Mouse (Mus musculus) NIH3T3 (cell line): ENCODE measurements around the gene Ppcdc.

Experiments
- DNase-seq: peaks from one replicate; pipeline ENCODE4 v3.0.0-alpha.2; 2012; ENCODE audit warnings: low read depth

The Ppcdc gene

DNA sequence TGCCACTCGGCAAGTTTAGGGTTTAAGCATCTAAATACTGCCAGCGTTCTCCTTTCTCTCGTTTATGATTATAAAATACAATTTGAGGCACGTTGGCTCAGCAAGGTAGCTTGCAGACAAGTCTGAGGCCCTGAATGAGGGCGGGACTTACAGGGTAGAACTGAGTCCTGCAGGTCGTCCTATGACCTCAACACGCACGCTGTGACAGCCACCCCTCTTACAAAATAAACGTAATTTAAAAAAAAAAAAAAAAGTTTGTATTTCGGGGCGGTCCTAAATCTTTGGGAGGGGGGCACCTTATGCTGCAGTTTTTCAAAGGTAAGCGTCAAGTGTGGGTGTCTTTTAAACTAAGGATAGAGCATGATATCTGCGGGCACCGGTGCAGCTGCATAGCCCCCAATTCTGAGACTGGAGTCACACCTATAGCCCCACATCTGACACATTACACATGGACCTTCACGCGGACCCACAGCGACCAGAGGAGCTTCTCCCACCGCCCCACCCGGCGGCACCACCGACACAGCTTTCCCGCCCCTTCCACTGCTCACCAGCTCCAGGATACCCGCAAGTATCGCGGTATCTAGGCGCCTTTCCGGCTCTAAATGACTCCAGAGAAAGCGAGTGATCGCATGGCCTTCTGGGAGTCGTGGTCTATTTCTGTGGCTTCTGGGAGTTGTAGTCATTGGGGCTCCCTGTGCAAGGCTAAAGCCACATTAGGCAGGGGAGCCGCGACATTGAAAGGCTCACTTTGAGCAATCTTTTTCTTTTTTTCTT is at the start of gene Ppcdc:
TSS of gene Ppcdc (minus strand) at position 603 of the 774 bp plus-strand sequence.
- peak; percentile 94 for DNase-seq

DNA sequence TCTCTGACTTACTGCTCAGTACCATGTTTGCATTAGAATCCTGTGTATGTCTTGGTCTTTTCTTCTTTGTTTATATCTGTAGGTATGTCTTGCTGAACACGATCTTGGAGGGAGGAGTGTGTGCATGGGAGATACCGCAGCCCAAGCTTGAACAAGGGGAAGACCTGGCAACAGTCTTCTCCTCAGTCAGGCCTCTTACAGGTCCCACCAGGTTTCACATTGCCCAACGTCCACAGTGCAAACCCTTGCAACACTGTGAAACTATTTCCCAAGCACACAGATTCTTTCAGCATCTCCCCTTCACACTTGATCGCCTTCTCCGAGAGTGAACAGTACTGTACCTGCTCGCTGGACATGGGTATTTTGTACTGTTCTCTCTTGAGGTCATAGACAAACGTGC is 47.9 kb upstream of the Ppcdc start:
- no peak for DNase-seq

DNA sequence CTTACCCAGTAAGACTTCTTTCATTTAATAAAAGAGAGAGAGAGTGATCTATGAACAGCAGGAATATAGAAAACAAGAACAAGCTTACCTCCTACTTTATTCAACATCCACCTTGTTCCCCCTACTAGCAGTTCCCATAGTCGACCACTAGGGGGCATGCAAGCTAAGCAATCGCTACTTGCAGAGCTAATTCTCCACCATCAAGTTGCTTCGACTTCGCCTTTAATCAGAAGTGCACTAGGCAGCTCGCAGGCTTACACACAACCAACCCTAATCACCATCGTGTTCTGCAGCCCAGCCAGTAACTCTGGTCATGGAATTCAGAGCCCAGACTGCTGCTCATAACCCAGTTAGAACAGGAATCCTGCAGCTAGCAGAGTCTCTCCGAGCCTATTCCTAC is 45.9 kb upstream of the Ppcdc start:
- DNase-seq: peak; percentile 87

DNA sequence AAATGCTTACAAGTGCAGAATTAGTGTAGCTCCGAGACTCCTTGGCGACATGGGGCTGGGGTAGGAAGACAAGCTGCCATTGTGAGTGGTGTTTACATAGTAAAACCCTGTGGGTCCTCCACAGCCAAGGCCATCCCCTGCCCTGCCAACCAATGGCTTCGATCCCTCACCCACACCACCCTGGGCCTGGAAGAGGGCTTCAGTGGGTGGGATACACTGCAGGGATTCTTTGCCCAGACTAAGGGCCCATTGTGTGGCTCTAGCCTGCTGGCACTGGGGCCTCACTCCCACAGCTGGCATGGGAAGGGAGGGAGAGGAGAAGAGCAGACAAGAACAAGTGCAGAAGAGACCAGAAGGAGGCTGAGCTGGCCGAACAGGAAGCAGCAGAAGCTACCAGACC is 29.0 kb upstream of the Ppcdc start:
- DNase-seq: no peak

GRCm38 (mm10) chr9:57467896-57468549 is 28.1 kb upstream of the Ppcdc start, which contains the start of gene Scamp5:
TSS of gene Scamp5 (minus strand) at chr9:57468060.
- peak; percentile 90 for DNase-seq

DNA sequence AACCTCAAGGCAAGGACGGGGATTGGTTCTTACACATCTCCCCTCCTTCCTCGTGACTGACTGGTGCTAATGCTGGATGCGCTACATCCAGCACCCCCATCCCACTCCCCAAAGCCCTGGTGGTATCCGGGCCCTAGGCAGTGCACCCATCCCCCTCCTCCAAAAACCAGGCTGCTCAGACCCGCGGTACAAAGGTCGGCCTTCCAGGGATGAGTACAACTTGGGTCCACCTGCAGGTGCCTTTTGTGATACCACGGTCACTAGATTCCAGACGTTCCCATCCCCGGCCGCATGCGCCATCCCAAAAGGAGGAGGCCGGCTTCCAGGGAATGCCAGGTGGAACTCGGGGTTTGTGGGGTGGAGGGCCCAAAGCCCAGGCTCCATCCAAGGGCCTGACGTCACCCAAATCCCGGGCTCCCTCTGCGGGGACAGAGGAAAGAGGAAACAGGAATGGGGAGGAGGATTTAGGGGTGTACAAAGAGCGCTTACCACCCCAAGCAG is 27.4 kb upstream of the Ppcdc start:
- peak; percentile 48 for DNase-seq

- DNase-seq: no peak
Observed at GRCm38 (mm10) chr9:57466101-57466500, 26.2 kb upstream of the Ppcdc start.

GRCm38 (mm10) chr9:57462866-57463265 is 22.9 kb upstream of the Ppcdc start:
- DNase-seq: no peak

- DNase-seq: peak; percentile 31
Observed at GRCm38 (mm10) chr9:57459707-57460106, 19.8 kb upstream of the Ppcdc start.

GRCm38 (mm10) chr9:57453516-57453915 is 13.6 kb upstream of the Ppcdc start:
- DNase-seq: no peak

DNA sequence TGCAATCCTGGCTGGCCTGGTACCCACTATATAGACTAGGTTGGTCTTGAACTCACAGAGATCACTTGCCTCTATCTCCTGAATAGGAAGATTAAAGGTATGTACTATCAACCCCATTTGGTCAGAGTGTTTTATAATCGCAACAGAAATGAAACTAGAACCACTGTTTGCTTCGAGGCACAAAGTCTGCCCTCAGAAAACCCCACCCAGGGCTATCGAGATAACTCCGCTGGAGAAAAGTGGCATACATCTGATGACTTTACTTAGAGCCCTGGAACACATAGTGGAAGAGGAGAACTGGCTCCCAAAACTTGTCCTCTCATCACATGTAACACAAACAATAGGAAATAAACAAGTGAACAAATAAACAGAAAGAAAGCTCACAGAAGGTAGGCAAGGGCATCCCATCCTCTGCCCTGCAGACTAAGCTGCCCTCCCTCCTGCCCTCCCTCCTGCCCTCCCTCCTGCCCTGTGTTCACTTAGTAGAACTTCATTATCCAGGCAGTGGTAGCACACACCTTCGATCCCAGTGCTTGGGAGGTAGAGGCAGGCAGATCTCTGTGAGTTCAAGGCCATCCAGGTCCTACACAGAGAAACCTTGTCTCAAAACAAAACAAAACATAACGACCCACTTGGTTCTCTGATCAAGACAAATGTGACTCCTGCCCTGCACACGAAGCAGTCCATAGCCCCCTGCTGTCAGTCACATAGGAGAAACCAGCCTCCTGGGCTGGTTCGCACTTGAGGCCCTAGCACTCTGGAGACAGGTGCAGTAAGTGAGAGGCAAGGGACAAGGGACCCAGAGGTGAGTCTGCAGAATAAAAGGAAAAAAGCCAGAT is 12.9 kb upstream of the Ppcdc start:
- no peak for DNase-seq

- DNase-seq: peak; percentile 28
Observed at GRCm38 (mm10) chr9:57449715-57450114, 9.8 kb upstream of the Ppcdc start.

DNA sequence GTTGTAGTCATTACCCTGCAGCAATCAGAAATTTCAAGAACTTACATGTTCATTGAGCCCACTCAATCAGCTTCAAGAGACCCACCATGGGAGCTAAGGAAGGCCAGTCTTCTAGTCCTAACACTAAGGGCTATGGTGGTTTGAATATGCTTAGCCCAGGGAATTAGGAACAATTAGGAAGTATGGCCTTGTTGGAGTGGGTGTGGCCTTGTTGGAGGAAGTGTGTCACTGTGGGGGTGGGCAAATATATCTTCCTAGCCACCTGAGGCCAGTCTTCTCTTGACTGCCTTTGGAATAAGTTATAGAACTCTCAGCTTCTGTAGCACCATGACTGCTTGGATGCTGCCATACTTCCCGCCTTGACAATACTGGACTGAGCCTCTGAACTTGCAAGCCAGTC is 696 bp upstream of the Ppcdc start:
- no peak for DNase-seq

DNA sequence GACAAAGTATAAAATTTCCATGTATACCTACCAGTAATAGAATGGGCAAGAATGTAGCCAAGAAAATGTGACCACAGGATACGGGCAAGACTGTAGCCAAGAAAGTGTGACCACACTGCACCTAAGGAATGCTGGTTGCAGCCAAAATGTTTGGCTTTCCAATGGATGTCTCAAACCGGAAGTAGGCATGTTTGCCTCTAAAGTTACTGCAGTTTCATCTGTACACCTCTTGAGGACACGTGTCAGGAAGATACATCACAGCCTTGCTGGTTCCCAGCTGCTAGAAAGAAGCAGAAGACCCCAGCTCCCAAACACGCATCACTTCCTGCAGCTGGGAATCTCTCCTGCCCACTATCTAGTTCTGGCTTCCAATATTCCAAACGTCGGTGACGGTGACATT is 841 bp downstream of the Ppcdc start:
- peak; percentile 36 for DNase-seq

- DNase-seq: no peak
Observed at GRCm38 (mm10) chr9:57437896-57438614, 1.9 kb downstream of the Ppcdc start.

- no peak for DNase-seq
Observed at GRCm38 (mm10) chr9:57436166-57436565, 3.8 kb downstream of the Ppcdc start.

DNA sequence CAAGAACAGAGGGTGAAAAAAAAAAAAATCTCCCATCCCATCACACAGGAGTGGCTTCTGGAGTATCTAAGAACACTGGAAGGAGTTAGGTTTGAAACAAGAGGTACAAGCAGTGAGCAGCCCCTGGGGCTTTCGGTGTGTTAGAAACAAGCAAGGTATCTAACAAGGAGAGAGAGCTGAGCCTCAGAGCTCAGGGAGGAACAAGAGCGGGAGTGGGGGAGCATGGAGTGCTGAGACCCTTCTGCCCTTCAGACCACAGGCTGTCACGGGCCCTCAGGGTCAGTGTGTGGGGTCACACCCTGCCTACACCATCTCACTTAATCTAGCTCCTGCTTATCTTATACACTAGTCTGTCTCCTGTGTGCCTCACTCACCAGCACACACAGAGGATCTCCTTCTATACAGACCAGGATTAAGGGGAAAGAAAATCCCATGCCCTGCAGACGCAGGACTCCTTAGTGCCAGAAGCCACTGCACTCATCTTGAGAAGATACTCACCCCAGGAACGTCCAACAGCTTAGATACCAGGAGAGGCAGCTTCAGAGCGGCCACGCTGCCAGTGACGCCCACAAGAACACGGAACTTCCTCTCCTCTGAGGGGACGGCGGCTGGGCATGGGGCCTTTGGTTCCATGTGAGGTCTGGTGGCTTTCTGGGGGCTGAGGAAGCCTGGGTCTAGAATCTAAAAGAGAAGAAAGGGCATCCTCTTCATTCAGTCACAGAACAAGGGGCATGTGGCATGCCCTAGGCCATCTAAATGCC is 5.3 kb downstream of the Ppcdc start:
- no peak for DNase-seq

DNA sequence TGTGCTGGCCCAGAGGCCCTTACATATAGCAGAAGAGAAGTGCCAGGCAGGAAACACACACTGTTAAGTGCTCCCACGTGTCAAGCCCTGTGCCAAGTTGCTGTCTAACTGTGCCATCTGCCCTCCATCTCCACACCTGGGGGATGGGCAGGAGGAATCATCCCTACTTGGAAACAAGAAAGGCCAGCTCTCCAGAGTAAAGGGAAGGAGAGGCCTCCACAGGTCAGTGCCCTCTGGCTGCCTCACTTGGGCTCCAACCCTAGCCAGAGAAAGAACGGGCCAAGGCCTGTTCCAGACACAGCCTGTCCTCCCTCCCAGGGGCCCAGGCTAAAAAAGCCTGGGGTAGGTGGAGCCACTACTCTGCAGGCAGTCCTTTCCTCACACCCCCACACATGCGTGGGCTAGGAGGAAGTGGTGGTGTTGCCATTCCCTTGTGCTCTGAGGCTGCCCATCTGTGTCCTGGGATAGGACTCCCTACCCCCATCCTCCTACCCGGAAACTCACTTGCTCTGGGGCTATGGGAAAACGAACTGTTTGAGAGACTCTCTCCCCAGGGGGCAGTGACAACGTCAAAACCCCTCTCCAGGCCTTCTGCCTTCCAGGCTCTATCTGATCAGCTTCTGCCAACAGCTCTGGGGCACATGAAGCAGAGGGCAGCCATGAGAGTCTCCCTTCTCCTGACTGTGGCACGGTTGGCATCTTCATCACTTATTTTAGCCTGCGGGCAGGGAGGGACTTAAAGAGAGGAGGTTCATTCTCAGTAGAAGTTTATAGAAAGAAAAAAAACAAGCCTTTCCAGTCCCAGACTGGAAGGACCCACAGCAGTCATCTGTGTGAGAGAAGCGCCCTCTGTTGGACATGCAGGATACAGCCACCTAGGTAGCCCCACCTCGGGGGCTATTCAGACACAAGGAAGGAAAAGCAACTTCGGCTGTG is 6.6 kb downstream of the Ppcdc start:
- DNase-seq: peak; percentile 91

DNA sequence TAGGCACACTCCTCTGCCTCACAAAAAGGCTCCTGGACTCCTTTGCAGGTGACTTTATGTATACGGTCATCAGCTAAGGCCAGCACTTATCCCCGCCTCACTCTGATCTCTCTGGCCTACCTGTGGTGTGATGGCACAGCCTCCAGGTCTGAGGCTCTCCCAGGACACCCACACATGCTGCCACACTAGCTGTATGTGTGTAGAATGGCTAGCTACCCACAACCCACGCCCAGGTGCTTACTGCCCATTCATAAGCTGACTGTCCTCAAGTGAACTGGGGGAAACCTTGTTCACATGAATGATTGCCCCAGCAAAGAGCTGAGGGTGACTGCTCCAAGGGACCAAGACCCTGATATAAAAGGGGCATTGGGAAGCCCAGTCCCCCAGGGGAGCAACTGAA is 7.4 kb downstream of the Ppcdc start:
- no peak for DNase-seq

DNA sequence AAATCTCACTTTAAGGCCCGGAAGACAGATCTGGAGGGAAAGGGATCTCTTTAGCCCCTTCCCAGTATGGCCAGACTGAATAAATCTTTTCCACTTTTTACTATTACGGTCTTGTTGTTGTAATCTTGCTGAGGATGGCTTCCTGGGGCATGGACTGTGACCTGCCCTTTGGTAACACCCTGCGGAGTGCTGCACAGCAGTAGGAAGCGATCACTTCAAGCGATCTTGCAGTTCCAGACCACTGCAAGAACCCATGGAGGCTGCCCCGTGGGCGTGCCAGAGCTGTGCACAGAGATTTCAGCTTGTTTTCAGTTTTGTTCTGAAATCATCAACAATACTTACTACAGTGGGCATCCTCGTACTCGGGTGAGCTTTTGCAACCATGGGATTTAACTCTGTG is 8.7 kb downstream of the Ppcdc start:
- no peak for DNase-seq
